Mouse (Mus musculus): ENCODE results near the gene Scp2d1.
"Not testable (repeated sequence)": the region's sequence is repeated elsewhere in the genome, so short reads cannot be mapped to it uniquely, and the experiment has no call there.

Gene Scp2d1

GRCm38 (mm10) chr2:144823356-144823755 is at the start of gene Scp2d1:
Gene Scp2d1, plus strand, starts transcription at chr2:144823656.
- not testable (repeated sequence) for DNase-seq (ENCODE audit: low read depth in 2 of 2, low spot score in 2 of 2)

GRCm38 (mm10) chr2:144774636-144775160 is 48.8 kb upstream of the Scp2d1 start:
- no peak for DNase-seq (ENCODE audit: low read depth in 2 of 2, low spot score in 2 of 2)

GRCm38 (mm10) chr2:144775626-144776025 is 47.8 kb upstream of the Scp2d1 start:
- DNase-seq (ENCODE audit: low read depth in 2 of 2, low spot score in 2 of 2): no peak

GRCm38 (mm10) chr2:144779263-144779662 is 44.2 kb upstream of the Scp2d1 start:
- no peak for DNase-seq (ENCODE audit: low read depth in 2 of 2, low spot score in 2 of 2)

GRCm38 (mm10) chr2:144780731-144781130 is 42.7 kb upstream of the Scp2d1 start:
- no peak for DNase-seq (ENCODE audit: low read depth in 2 of 2, low spot score in 2 of 2)

- no peak for DNase-seq (ENCODE audit: low read depth in 2 of 2, low spot score in 2 of 2)
These were observed 41.6 kb upstream of the Scp2d1 start for GRCm38 (mm10) chr2:144781871-144782270.

- no peak for DNase-seq (ENCODE audit: low read depth in 2 of 2, low spot score in 2 of 2)
These were observed 41.0 kb upstream of the Scp2d1 start for GRCm38 (mm10) chr2:144782481-144782880.

GRCm38 (mm10) chr2:144783190-144783589 is 40.3 kb upstream of the Scp2d1 start:
- DNase-seq (ENCODE audit: low read depth in 2 of 2, low spot score in 2 of 2): no peak

GRCm38 (mm10) chr2:144783831-144784230 is 39.6 kb upstream of the Scp2d1 start:
- DNase-seq (ENCODE audit: low read depth in 2 of 2, low spot score in 2 of 2): no peak

GRCm38 (mm10) chr2:144791671-144792294 is 31.7 kb upstream of the Scp2d1 start:
- no peak for DNase-seq (ENCODE audit: low read depth in 2 of 2, low spot score in 2 of 2)

GRCm38 (mm10) chr2:144797515-144797914 is 25.9 kb upstream of the Scp2d1 start:
- DNase-seq (ENCODE audit: low read depth in 2 of 2, low spot score in 2 of 2): no peak

- DNase-seq (ENCODE audit: low read depth in 2 of 2, low spot score in 2 of 2): no peak
These were observed 15.4 kb upstream of the Scp2d1 start for GRCm38 (mm10) chr2:144807766-144808754.

GRCm38 (mm10) chr2:144828457-144828985 is 5.1 kb downstream of the Scp2d1 start:
- no peak for DNase-seq (ENCODE audit: low read depth in 2 of 2, low spot score in 2 of 2)

GRCm38 (mm10) chr2:144836667-144837311 is 13.3 kb downstream of the Scp2d1 start:
- no peak for DNase-seq (ENCODE audit: low read depth in 2 of 2, low spot score in 2 of 2)

- DNase-seq (ENCODE audit: low read depth in 2 of 2, low spot score in 2 of 2): no peak
These were observed 13.8 kb downstream of the Scp2d1 start for GRCm38 (mm10) chr2:144837312-144837679.

- DNase-seq (ENCODE audit: low read depth in 2 of 2, low spot score in 2 of 2): no peak
These were observed 45.4 kb downstream of the Scp2d1 start for GRCm38 (mm10) chr2:144868827-144869226.
